Mouse (Mus musculus): ENCODE measurements around the gene Adcy10. TPM values are rescaled to one million over a fixed set of nuclear protein-coding genes. Genes with fewer than 3 reads are reported as not detected.

Adcy10 gene
- polyA plus RNA-seq, 1 experiment, result 0.23 TPM

DNA sequence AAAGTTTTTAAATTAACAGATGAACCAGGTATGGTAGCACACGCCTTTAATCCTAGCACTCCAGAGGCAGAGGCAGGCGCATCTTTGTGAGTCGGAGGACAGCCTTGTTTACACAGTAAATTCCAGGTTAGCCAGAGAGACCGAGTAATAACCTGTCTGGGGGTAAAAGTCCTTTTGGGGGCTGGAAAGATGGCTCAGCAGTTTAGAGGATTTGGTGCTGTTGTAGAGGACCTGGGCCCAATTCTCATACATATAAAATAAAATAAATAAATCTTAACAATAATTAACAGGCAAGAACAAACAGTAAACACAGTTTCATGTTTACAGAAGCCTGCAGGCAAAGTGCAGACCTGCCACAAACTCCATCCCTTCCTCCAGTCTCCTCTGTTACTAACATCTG is 123.9 kb downstream of the Adcy10 start:
- TF ChIP-seq CTCF (IDR thresholded peaks at IDR 0.05; ENCODE audit: borderline replicate concordance, extremely low read depth, insufficient read depth, insufficient read length), result no peak
- TF ChIP-seq POLR2A (IDR thresholded peaks at IDR 0.05; ENCODE audit: borderline replicate concordance, extremely low read depth, insufficient read depth, insufficient read length, poor library complexity, severe bottlenecking), result no peak
- DNase-seq (ENCODE audit: low read depth), result no peak

DNA sequence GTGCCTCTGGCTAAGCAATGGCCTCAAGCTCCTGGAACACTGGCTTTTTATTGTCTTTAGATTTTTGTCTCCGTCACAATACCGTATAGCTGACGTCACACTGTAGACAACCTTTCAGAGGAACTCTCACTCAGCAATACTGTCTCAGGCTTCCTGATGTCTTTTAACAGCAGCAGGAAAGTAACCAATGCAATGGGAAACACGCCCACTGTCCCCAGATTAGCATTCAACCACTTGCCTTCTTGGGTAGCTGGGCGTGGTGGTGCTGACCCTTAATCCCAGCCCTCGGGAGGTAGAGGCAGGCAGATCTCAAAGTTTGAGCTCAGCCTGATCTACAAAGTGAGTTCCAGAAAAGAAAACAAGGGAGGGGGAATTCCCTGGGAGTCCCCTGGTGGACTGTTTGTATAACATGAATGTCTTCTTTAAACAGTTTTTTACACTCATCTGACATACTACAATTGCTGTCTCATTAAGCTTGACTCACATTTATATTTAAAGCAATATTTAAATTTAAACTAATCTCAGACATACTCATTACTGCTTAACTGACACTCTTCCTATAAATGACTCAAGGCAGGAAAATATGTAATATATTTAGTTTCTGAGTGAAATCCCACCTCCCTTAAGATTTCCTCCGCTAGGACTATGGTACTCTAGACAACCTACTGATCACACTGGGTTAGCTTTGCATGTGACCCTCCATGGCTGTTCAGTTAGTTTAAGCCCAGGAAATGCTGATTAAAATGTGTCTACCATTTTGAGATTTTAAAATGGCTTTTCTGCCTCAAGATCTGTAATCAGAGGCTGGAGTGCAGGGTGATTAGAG is 124.7 kb downstream of the Adcy10 start:
- DNase-seq (ENCODE audit: low read depth), result no peak
- TF ChIP-seq CTCF (IDR thresholded peaks at IDR 0.05; ENCODE audit: borderline replicate concordance, extremely low read depth, insufficient read depth, insufficient read length) (no peak), POLR2A (IDR thresholded peaks at IDR 0.05; ENCODE audit: borderline replicate concordance, extremely low read depth, insufficient read depth, insufficient read length, poor library complexity, severe bottlenecking) (no peak)

DNA sequence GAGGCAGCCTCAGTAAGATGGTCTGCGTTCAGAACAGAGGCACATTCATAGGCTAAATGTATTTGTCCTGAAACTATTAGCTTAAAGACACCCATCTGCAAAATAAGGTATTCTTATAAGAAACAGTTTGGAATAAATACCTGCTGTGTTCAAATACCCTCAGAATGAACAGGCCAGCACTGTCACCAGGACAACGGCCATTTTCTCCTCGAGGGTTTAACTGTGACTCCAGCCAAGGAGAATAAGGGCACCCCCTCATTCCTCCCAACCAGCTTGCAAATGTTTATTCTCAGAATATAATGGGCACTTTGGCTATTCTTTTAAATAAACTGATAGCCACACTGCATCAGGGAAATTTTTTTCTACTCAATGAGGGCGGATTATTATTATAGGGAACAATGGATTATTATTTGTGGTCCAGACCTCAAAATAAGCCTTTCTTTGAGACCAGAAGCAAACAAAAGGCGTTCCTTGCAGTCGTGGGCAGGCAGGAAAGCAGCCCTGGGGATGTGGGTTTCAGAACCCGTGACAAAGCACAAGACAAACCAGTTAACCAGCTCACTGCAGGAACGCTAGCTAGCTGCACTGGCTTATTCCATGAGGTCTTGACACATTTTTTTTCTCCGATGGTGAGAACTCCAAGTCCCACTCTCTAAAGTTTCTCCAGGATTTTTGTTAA is 125.5 kb downstream of the Adcy10 start:
- TF ChIP-seq POLR2A (IDR thresholded peaks at IDR 0.05; ENCODE audit: borderline replicate concordance, extremely low read depth, insufficient read depth, insufficient read length, poor library complexity, severe bottlenecking) (no peak), CTCF (IDR thresholded peaks at IDR 0.05; ENCODE audit: borderline replicate concordance, extremely low read depth, insufficient read depth, insufficient read length) (no peak)
- DNase-seq (ENCODE audit: low read depth), result peak; percentile 75

DNA sequence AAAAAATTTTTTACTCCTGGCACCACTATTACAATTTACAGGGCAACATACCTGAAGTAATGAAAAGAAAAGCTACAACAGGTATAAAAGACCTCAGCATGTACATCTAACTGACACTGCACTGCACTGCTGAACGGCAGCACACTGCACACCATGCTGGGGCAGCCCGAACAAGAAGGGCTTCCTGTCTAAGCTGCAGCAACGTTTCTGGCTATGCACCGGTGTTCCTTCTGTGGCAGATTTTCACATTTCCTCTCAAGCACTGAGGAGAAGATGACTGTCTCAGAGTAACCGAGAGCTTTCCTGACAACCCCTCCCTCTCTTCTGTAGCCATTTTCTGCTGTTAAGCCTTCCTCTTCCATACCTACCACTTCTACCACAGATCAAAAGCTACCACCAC is 127.7 kb downstream of the Adcy10 start:
- DNase-seq (ENCODE audit: low read depth), result no peak
- TF ChIP-seq POLR2A (IDR thresholded peaks at IDR 0.05; ENCODE audit: borderline replicate concordance, extremely low read depth, insufficient read depth, insufficient read length, poor library complexity, severe bottlenecking), result no peak
- no peak for TF ChIP-seq CTCF (IDR thresholded peaks at IDR 0.05; ENCODE audit: borderline replicate concordance, extremely low read depth, insufficient read depth, insufficient read length)

- no peak for DNase-seq (ENCODE audit: low read depth)
- TF ChIP-seq CTCF (IDR thresholded peaks at IDR 0.05; ENCODE audit: borderline replicate concordance, extremely low read depth, insufficient read depth, insufficient read length), result no peak
- TF ChIP-seq POLR2A (IDR thresholded peaks at IDR 0.05; ENCODE audit: borderline replicate concordance, extremely low read depth, insufficient read depth, insufficient read length, poor library complexity, severe bottlenecking), result no peak
Observed at GRCm38 (mm10) chr1:165613926-165614325, 128.9 kb downstream of the Adcy10 start.

- no peak for DNase-seq (ENCODE audit: low read depth)
- no peak for TF ChIP-seq POLR2A (IDR thresholded peaks at IDR 0.05; ENCODE audit: borderline replicate concordance, extremely low read depth, insufficient read depth, insufficient read length, poor library complexity, severe bottlenecking)
- no peak for TF ChIP-seq CTCF (IDR thresholded peaks at IDR 0.05; ENCODE audit: borderline replicate concordance, extremely low read depth, insufficient read depth, insufficient read length)
Observed at GRCm38 (mm10) chr1:165614793-165615192, 129.8 kb downstream of the Adcy10 start.

GRCm38 (mm10) chr1:165616652-165617051 is 131.7 kb downstream of the Adcy10 start:
- TF ChIP-seq POLR2A (IDR thresholded peaks at IDR 0.05; ENCODE audit: borderline replicate concordance, extremely low read depth, insufficient read depth, insufficient read length, poor library complexity, severe bottlenecking) (no peak), CTCF (IDR thresholded peaks at IDR 0.05; ENCODE audit: borderline replicate concordance, extremely low read depth, insufficient read depth, insufficient read length) (no peak)
- DNase-seq (ENCODE audit: low read depth), result peak; percentile 24

DNA sequence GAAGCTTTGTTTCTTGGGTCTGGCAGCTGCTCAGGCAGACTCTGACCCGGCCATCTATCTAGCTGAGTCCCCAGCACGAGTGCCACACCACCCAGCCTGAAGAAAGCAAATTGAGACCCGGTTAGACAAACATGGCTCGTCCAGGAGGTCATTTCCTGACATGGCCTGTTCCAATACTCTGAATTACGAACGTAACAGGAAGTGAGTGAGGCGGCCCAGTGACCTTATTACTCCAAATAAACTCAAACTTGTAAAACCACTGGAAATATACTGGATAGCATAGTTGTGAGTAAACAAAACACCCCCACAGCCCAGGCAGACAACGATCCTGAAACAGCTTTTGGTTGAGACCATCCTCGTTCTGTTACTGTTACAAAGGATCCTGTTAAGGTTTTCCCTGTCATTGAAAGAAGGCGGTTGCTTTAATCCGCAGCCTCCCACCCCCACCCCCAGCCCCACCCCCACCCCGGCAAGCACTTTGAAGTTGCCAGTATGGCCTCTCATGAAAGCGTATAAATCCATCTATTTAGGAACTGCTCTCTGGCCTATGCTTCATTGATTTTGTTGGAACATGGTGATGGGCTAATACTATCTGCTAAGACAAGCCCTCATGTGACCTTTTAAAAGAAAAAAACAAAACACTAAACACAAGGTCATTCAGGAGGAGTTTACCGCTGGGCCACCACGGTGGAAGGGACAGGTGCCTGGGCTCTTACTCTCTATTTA is 132.3 kb downstream of the Adcy10 start:
- peak; percentile 39 for DNase-seq (ENCODE audit: low read depth)
- TF ChIP-seq POLR2A (IDR thresholded peaks at IDR 0.05; ENCODE audit: borderline replicate concordance, extremely low read depth, insufficient read depth, insufficient read length, poor library complexity, severe bottlenecking), result no peak
- TF ChIP-seq CTCF (IDR thresholded peaks at IDR 0.05; ENCODE audit: borderline replicate concordance, extremely low read depth, insufficient read depth, insufficient read length), result no peak

- TF ChIP-seq CTCF (IDR thresholded peaks at IDR 0.05; ENCODE audit: borderline replicate concordance, extremely low read depth, insufficient read depth, insufficient read length), result no peak
- TF ChIP-seq POLR2A (IDR thresholded peaks at IDR 0.05; ENCODE audit: borderline replicate concordance, extremely low read depth, insufficient read depth, insufficient read length, poor library complexity, severe bottlenecking), result no peak
- no peak for DNase-seq (ENCODE audit: low read depth)
Observed at GRCm38 (mm10) chr1:165618201-165618624, 133.2 kb downstream of the Adcy10 start.

GRCm38 (mm10) chr1:165625058-165625457 is 140.1 kb downstream of the Adcy10 start:
- DNase-seq (ENCODE audit: low read depth), result no peak
- no peak for TF ChIP-seq POLR2A (IDR thresholded peaks at IDR 0.05; ENCODE audit: borderline replicate concordance, extremely low read depth, insufficient read depth, insufficient read length, poor library complexity, severe bottlenecking)
- no peak for TF ChIP-seq CTCF (IDR thresholded peaks at IDR 0.05; ENCODE audit: borderline replicate concordance, extremely low read depth, insufficient read depth, insufficient read length)

- DNase-seq (ENCODE audit: low read depth), result no peak
- TF ChIP-seq POLR2A (IDR thresholded peaks at IDR 0.05; ENCODE audit: borderline replicate concordance, extremely low read depth, insufficient read depth, insufficient read length, poor library complexity, severe bottlenecking) (no peak), CTCF (IDR thresholded peaks at IDR 0.05; ENCODE audit: borderline replicate concordance, extremely low read depth, insufficient read depth, insufficient read length) (no peak)
Observed at GRCm38 (mm10) chr1:165625896-165626295, 140.9 kb downstream of the Adcy10 start.

Other genes with a start within 250 kb of the Adcy10 start
- 56.9 and 64.0 TPM in 2 replicates for gene Tiprl, start 248.2 kb upstream of the Adcy10 start, polyA plus RNA-seq (2012; rRNA removed)
- 38.2 and 45.0 TPM in 2 replicates for gene Gpr161, start 189.4 kb upstream of the Adcy10 start, polyA plus RNA-seq (2012; rRNA removed)
- gene Dcaf6, start 24.7 kb upstream of the Adcy10 start, polyA plus RNA-seq (2012; rRNA removed), result 25.7 and 27.4 TPM in 2 replicates
- gene Mpc2, start 24.5 kb upstream of the Adcy10 start, polyA plus RNA-seq (2012; rRNA removed), result 82.0 and 89.0 TPM in 2 replicates
- 142 and 156 TPM in 2 replicates for gene Mpzl1, start 149.4 kb downstream of the Adcy10 start, polyA plus RNA-seq (2012; rRNA removed)
- gene Rcsd1, start 224.6 kb downstream of the Adcy10 start, polyA plus RNA-seq (2012; rRNA removed), result 7.9 and 10.1 TPM in 2 replicates